Mouse (Mus musculus): ENCODE measurements around the gene Tmprss6.

- no peak for TF ChIP-seq CTCF (IDR thresholded peaks at IDR 0.05; ENCODE audit: control insufficient read depth, insufficient read depth, insufficient replicate concordance, low read depth, low read length)
- TF ChIP-seq POLR2A (IDR thresholded peaks at IDR 0.05; ENCODE audit: control insufficient read depth, low read depth, low read length), result no peak
Observed at GRCm38 (mm10) chr15:78468379-78468937, at the start of gene Tmprss6.
